Mouse (Mus musculus) heart, embryonic 12.5 days (tissue): Measurements from ENCODE around the gene Tmem211. TPM values are rescaled to one million over a fixed set of nuclear protein-coding genes. Genes with fewer than 3 reads are reported as not detected.
A peak's percentile ranks its signal among the peaks of the same experiment; 100 is the strongest.

Experiments
- ATAC-seq: fragments of 200-750 bp; cut with Nextera tagmentation; 2 replicates; pipeline ENCODE4 v1.8.0; 2017; ENCODE audit warnings: moderate TSS enrichment, moderate library complexity; ENCODE audit not compliant: insufficient number of reproducible peaks, low FRiP score
- H3K27ac ChIP-seq: fragments of 300-500 bp; sonication (generic); 2 replicates; pipeline ENCODE4 v1.5.1; 2016; ENCODE audit warnings: mild to moderate bottlenecking, moderate library complexity; ENCODE audit not compliant: poor library complexity, severe bottlenecking
- H3K27me3 ChIP-seq: fragments of 300-500 bp; sonication (generic); replicated peaks from 2 replicates; pipeline ENCODE4 v1.6.1; 2016; ENCODE audit warnings: mild to moderate bottlenecking, moderate library complexity
- H3K36me3 ChIP-seq: fragments of 300-500 bp; sonication (generic); 2 replicates; pipeline ENCODE4 v1.6.1; 2016; ENCODE audit warnings: mild to moderate bottlenecking, moderate library complexity
- H3K4me1 ChIP-seq: fragments of 300-500 bp; sonication (generic); replicated peaks from 2 replicates; pipeline ENCODE4 v1.6.1; 2016; ENCODE audit warnings: mild to moderate bottlenecking
- H3K4me2 ChIP-seq: fragments of 300-500 bp; sonication (generic); 2 replicates; pipeline ENCODE4 v1.6.1; 2016; ENCODE audit warnings: mild to moderate bottlenecking, moderate library complexity
- H3K4me3 ChIP-seq: fragments of 300-500 bp; sonication (generic); 2 replicates; pipeline ENCODE4 v1.5.1; 2016; ENCODE audit warnings: mild to moderate bottlenecking
- H3K9ac ChIP-seq: fragments of 300-500 bp; sonication (generic); 2 replicates; pipeline ENCODE4 v1.6.1; 2016; ENCODE audit warnings: mild to moderate bottlenecking, moderate library complexity
- H3K9me3 ChIP-seq: fragments of 300-500 bp; sonication (generic); replicated peaks from 2 replicates; pipeline ENCODE4 v1.6.1; 2016; ENCODE audit warnings: mild to moderate bottlenecking, moderate library complexity
- WGBS: fragments of 180-500 bp; shearing (Covaris S2); methylation state at CpG from one replicate; pipeline ENCODE4 v1.1.7; 2016; 5-methylcytosine and 5-hydroxymethylcytosine counted together
- polyA plus RNA-seq: library from polyadenylated mRNA; unstranded; fragments of >200 nt; fragmentation: Nextera tagmentation; extraction: Ambion mirVana; gene quantifications from 2 replicates; pipeline ENCODE4 v1.2.1, GENCODE M21; 2016

Gene Tmem211
- polyA plus RNA-seq, 1 experiment from 2014 or later: not detected

DNA sequence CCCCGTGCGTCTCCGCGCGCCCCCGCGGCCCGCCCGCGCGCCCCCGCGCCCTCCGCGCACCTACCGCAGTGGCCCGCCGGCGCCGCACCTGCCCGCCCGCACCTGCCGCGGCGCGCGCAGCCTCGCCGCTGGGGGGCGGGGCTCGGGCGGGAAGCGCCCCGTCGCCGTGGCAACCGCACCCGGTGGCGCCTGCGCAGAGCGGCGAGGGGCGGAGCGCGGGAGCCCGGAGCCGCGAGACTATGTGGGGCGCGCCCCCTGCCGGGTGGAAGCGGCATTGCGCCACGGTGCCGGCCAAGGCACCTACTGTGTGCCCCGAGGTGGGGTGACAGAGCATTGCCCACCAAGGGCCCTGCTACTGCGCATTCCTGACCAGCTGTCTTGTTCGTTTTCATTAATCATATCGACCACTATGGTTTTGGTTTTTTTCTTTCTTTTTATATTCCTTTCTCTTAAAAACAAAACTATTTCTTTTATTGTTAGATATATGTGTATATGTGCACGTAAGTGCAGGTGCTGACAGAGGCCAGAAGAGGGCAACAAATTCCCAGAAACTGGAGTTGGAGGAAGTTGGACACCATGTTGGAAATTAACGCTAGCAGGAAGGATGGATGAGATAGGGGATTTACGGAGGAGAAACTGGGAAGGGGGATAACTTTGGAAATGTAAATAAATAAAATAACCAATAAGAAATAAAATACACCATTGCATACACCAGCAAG, 5.4 kb upstream of the Tmem211 start, which contains the start of gene 2900026A02Rik:
2900026A02Rik (minus strand) TSS at position 90 of the 719 bp plus-strand sequence.
- Histone ChIP-seq H3K9ac (peak within 1 kb of the TSS; percentile 83), H3K27ac (no peak within 1 kb of the TSS), H3K27me3 (peaks cover 31% of the 10 kb centered on the region), H3K36me3 (no peaks in the 10 kb centered on the region), H3K4me1 (peaks cover 18% of the 10 kb centered on the region), H3K4me3 (peak within 1 kb of the TSS; percentile 74), H3K9me3 (no peaks in the 10 kb centered on the region), H3K4me2 (peak within 1 kb of the TSS; percentile 100)
- 12% methylated on average over 62 of the region's 62 CpGs for WGBS
- peak; percentile 68 for ATAC-seq

DNA sequence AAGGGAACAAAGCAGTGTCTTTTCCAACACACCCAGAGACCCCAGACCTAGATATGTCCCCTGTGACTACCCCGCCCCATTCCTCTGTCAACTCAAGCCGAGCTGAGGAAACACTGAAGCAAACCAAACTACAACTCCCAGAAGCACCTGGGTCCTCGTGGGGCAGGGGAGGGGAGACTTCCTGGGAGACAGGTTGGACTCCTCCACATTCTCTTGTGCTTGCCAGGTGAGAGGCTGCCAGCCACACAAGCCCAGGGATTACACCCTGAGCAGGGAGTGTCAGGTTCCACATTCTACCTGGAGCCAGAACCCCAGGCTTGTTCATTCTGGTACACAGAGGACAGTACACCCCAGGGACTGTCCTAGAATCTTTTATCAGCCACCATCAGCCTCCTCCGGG, 2.8 kb upstream of the Tmem211 start:
- Histone ChIP-seq H3K9ac (no peak overlapping the region), H3K27ac (no peak overlapping the region), H3K4me2 (no peak overlapping the region), H3K4me3 (no peak overlapping the region), H3K9me3 (no peaks in the 10 kb centered on the region), H3K36me3 (no peaks in the 10 kb centered on the region), H3K27me3 (peaks cover 30% of the 10 kb centered on the region), H3K4me1 (peaks cover 18% of the 10 kb centered on the region)
- WGBS: 46% methylated on average over 4 of the region's 4 CpGs
- no peak for ATAC-seq

DNA sequence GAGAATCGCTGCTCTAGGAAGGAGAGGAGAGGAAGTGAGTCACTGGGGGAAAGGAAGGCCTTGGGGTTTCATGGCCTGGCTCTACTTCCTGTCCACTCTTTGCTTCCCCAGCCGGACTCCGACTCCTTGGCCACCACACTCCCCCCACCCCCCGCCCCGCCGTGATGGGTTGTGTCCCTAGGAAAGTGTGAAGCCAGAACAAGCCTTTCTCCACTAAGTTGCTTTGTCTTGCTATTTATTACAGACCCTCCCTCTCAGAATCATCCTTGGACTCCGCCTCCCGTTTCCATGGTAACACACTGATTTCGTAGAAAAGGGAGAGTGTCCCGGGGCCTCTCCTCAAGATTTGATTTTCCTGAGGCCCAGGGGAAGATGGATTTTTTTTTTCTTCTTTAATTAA, 1.4 kb upstream of the Tmem211 start:
- Histone ChIP-seq H3K4me1 (peaks cover 13% of the 10 kb centered on the region), H3K4me2 (no peak overlapping the region), H3K4me3 (no peak overlapping the region), H3K9me3 (no peaks in the 10 kb centered on the region), H3K9ac (no peak overlapping the region), H3K27me3 (peaks cover 18% of the 10 kb centered on the region; the same call in 1 of the 2 replicates), H3K27ac (peak overlapping the region; percentile 35; the same call in 1 of the 2 replicates), H3K36me3 (no peaks in the 10 kb centered on the region)
- 25% methylated on average over 10 of the region's 10 CpGs for WGBS
- no peak for ATAC-seq

DNA sequence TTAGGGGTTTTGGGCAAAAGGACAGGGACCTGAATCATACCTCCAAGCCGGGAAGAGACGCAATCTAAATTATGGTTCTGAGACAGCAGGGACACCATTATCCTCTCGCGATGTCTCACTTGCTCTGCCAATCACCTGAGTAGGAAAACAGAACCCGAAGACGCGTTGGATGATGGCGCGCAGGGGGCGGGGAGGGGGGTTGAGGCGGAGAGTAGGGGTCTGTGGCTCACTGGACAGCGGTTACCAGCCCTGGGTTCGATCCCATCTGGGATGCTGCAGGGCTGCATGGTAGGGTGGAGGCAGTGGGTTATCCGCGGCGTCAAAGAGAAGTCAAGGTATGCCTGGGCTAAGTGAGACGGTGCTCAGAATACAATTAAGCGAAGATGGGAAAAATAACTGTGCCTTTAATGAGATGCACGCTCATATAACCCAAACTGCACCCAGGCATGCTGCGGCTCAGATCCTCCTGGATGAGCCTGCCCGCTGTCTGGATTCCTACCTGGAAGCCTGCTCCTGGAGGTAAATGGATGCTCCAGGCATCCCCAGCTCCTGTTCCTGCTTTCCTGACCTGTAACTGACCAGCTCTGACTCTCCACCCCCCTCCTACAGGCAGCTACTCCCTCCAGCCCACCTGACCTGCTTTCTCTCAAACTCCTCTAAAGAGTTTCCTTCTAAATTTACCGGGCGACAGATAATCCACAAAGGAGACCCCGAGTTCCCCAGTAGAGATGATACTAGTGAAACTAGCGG, 848 bp upstream of the Tmem211 start:
- Histone ChIP-seq H3K9me3 (no peaks in the 10 kb centered on the region), H3K27ac (peak overlapping the region; percentile 67), H3K4me3 (peak overlapping the region; percentile 30), H3K9ac (0 out of 2 replicates have a peak overlapping the region, but pooled peaks have one; percentile 33), H3K36me3 (no peaks in the 10 kb centered on the region), H3K4me1 (peaks cover 8% of the 10 kb centered on the region), H3K27me3 (peaks cover 18% of the 10 kb centered on the region; the same call in 1 of the 2 replicates), H3K4me2 (peak overlapping the region; percentile 63)
- no peak for ATAC-seq
- WGBS: 21% methylated on average over 25 of the region's 25 CpGs

DNA sequence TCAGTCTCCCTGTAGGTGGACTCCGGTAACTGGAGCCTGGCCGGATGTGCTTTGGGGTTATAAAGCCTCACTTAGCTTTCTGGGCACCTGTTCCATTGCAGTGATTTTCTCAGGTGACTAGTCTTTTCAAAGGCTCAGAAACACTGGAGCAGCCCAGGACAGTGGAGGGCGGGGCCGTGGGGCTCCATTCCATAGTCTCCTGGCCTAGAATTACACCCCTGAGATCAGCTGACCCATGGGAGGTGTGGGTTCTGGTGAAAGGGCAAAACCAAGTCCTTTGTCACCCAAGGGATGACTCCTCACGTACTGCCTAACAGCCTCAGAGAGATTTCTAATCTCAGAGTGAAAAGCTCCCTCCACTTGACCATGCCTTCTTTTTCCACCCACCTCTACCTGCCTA, 3.5 kb downstream of the Tmem211 start:
- no peak overlapping the region for H3K27ac ChIP-seq
- no peak overlapping the region for H3K9ac ChIP-seq
- no peak overlapping the region for H3K4me2 ChIP-seq
- H3K9me3 ChIP-seq: no peaks in the 10 kb centered on the region
- WGBS: 74% methylated on average over 5 of the region's 5 CpGs
- no peaks in the 10 kb centered on the region for H3K36me3 ChIP-seq
- ATAC-seq: no peak
- H3K4me3 ChIP-seq: no peak overlapping the region
- H3K27me3 ChIP-seq: 0 out of 2 replicates have a peak, but pooled peaks cover 11% of the 10 kb centered on the region
- peaks cover 8% of the 10 kb centered on the region for H3K4me1 ChIP-seq

DNA sequence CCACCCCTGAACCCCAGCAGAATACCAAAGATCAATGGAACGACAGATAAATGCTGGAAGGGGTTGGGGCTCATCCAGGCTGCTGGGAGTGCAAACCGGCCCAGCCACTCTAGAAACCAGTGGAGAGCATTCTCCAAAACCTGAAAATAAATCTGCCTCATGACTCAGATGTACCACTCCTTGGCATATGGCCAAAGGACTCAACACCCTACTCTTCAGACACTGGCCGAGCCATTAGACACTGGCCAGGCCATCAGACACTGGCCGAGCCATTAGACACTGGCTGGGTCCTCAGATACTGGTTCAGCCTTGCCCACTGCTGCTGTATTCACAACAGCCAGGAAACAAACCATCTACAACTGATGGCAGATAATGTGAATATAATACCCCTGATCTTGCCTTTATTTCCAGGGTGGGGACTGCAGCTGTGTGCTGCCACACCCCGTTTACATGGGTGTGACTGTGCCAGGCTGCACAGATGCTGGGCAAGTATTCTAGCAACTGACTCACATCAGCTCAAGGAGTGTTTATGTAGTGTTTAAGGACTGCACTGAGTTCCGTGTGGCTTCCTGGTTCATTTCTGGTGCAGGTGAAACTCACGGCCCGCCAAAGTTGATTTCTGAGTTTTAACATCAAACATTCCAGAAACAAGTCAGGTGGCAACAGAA, 22.7 kb downstream of the Tmem211 start:
- WGBS: 57% methylated on average over 8 of the region's 8 CpGs
- Histone ChIP-seq H3K27me3 (no peaks in the 10 kb centered on the region), H3K9me3 (no peaks in the 10 kb centered on the region), H3K36me3 (no peaks in the 10 kb centered on the region), H3K9ac (no peak overlapping the region), H3K4me3 (no peak overlapping the region), H3K4me2 (no peak overlapping the region), H3K4me1 (peaks cover 6% of the 10 kb centered on the region; the same call in 1 of the 2 replicates), H3K27ac (no peak overlapping the region)
- ATAC-seq: peak; percentile 66; the same call in 1 of the 2 replicates

DNA sequence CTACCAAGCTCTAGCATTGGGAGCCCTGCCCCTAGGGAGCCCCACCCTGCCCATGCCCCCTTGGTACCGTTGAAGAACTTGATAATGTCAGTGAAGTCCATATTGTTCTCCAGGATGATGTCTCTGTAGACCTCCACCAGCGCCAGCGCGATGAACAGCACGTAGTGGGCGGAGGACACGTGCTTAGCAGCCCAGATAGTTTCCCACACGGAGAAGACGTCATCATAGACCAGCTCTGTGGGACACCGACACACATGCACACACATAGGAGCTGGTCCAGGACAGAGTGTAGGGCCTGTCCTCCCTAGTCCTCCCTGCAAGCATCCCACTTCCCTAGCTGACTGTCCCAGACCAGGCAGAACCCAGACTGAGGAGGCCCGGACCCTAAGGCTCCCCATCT, 24.1 kb downstream of the Tmem211 start:
- no peaks in the 10 kb centered on the region for H3K9me3 ChIP-seq
- H3K4me3 ChIP-seq: no peak overlapping the region
- H3K36me3 ChIP-seq: no peaks in the 10 kb centered on the region
- no peaks in the 10 kb centered on the region for H3K27me3 ChIP-seq
- no peak overlapping the region for H3K9ac ChIP-seq
- peaks cover 6% of the 10 kb centered on the region; the same call in 1 of the 2 replicates for H3K4me1 ChIP-seq
- 91% methylated on average over 11 of the region's 11 CpGs for WGBS
- no peak overlapping the region for H3K4me2 ChIP-seq
- H3K27ac ChIP-seq: no peak overlapping the region
- no peak for ATAC-seq

DNA sequence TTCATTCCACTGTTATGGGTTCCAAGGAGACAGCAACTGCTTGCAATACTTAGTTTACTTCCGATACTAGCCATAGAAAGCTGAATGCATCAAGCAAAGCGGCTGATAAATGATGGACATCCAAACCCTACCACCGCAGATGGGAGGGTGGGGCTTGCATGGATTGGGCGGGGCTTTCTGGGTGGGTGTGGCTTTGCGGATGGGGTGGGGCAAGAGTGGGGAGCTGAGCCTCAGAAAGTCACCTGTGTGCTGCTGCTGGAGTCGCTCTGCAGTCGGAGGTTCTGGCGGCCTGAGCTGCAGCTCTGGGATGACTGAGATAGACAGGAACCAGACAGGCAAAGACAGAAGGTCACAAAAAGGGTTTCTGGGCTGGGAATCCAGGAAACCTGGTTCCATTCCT, 38.9 kb downstream of the Tmem211 start:
- Histone ChIP-seq H3K4me3 (no peak overlapping the region), H3K9me3 (peaks cover 5% of the 10 kb centered on the region), H3K4me1 (no peaks in the 10 kb centered on the region), H3K4me2 (no peak overlapping the region), H3K36me3 (0 out of 2 replicates have a peak, but pooled peaks cover 2% of the 10 kb centered on the region), H3K9ac (no peak overlapping the region), H3K27ac (no peak overlapping the region), H3K27me3 (no peaks in the 10 kb centered on the region)
- 72% methylated on average over 8 of the region's 8 CpGs for WGBS
- no peak for ATAC-seq

DNA sequence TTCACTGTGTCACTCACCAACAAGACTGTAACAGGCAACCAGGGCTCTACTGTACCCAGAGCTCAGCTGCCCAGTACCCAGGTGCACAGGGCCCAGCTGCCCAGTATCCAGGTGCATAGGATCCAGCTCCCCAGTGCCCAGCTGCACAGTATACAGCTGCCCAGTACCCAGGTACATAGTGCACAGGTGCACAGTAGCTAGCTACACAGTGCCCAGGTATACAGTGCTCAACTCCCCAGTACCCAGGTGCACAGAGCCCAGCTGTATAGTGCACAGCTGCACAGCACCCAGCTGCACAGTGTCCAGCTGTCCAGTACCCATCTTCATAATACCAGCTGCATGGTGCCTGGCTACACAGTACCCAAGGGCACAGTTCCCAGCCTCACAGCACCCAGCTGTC, 41.5 kb downstream of the Tmem211 start:
- peak; percentile 29; the same call in 1 of the 2 replicates for ATAC-seq
- peaks cover 5% of the 10 kb centered on the region for H3K9me3 ChIP-seq
- no peak overlapping the region for H3K27ac ChIP-seq
- no peaks in the 10 kb centered on the region for H3K27me3 ChIP-seq
- H3K36me3 ChIP-seq: 0 out of 2 replicates have a peak, but pooled peaks cover 2% of the 10 kb centered on the region
- no peak overlapping the region for H3K4me2 ChIP-seq
- H3K4me3 ChIP-seq: no peak overlapping the region
- H3K9ac ChIP-seq: no peak overlapping the region
- H3K4me1 ChIP-seq: no peaks in the 10 kb centered on the region

DNA sequence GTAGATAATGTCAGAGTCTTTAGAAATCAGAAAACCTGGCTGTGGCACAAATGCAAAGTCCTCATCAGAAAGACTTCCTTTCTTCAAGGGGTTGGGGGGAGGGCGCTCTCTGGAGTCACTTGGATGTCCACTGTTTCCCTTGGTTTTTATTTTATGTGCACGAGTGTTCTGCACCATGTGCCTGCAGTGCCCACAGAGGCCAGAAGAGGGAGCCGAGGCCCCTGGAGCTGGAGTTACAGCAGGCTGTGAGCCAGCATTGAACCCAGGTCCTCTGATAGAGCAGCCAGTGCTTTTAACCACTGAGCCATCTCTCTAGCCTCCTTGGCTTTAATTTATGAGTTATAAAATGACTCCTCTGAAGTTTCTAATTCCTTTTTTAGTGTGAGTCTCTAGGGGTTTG, 43.3 kb downstream of the Tmem211 start:
- Histone ChIP-seq H3K36me3 (0 out of 2 replicates have a peak, but pooled peaks cover 2% of the 10 kb centered on the region), H3K27ac (no peak overlapping the region), H3K27me3 (no peaks in the 10 kb centered on the region), H3K9ac (no peak overlapping the region), H3K4me3 (no peak overlapping the region), H3K4me2 (no peak overlapping the region), H3K4me1 (peaks cover 6% of the 10 kb centered on the region), H3K9me3 (peaks cover 5% of the 10 kb centered on the region; the same call in 1 of the 2 replicates)
- no peak for ATAC-seq
- 69% methylated on average over 3 of the region's 3 CpGs for WGBS
